In genomic region chr13:55523278-55523677, GRCm38 (mm10) we compare ENCODE assay signal across 11 mouse cellular contexts. TPM values are rescaled to one million over a fixed set of nuclear protein-coding genes. Genes with fewer than 3 reads are reported as not detected.
DNase-seq lines count a peak whose midpoint lies in the region; ATAC-seq and TF ChIP-seq lines count a peak whose summit lies in the region.
"Had no signal": no experiment of that assay in that cellular context is flagged by ENCODE, and none has a peak within 500 bp of the region (broad histone marks: within the 10 kb centered on the region; RNA-seq: fewer than 3 reads in every experiment).

No protein-coding gene starts in this region.

- H3K4me3 ChIP-seq in hindbrain, embryonic 11.5 days (ENCODE audit: low read depth, low read length) = no peak overlapping the region
- H3K4me3 ChIP-seq in hindbrain, embryonic 12.5 days = no peak overlapping the region
- peak overlapping the region; percentile 26; the same call in 1 of the 2 replicates for H3K4me3 ChIP-seq in liver, adult 2 months (ENCODE audit: insufficient read depth, low read depth, low read length)
- H3K4me3 ChIP-seq in forebrain, embryonic 13.5 days = no peak overlapping the region
- no peak overlapping the region for H3K4me3 ChIP-seq in forebrain, embryonic 11.5 days (ENCODE audit: low read depth, low read length)
- H3K4me3 ChIP-seq: limb, embryonic 13.5 days; neural tube, embryonic 13.5 days had no signal

- no peaks in the 10 kb centered on the region for H3K27me3 ChIP-seq in hindbrain, embryonic 11.5 days (ENCODE audit: control insufficient read depth, insufficient read depth, low read length)
- no peaks in the 10 kb centered on the region for H3K27me3 ChIP-seq in hindbrain, embryonic 12.5 days
- H3K27me3 ChIP-seq in liver, adult 2 months (ENCODE audit: control insufficient read depth, insufficient read depth, low read length) = no peaks in the 10 kb centered on the region
- no peaks in the 10 kb centered on the region for H3K27me3 ChIP-seq in forebrain, embryonic 13.5 days
- H3K27me3 ChIP-seq in forebrain, embryonic 11.5 days (ENCODE audit: control insufficient read depth, insufficient read depth, low read length) = no peaks in the 10 kb centered on the region
- H3K27me3 ChIP-seq: limb, embryonic 13.5 days; neural tube, embryonic 13.5 days had no signal

- TF ChIP-seq CTCF in liver, adult 2 months (IDR thresholded peaks at IDR 0.05; ENCODE audit: low read depth, low read length) = no peak

- no peak for TF ChIP-seq POLR2A in liver, adult 2 months (IDR thresholded peaks at IDR 0.05; ENCODE audit: extremely low read depth, insufficient read depth, low read length)

- H3K4me2 ChIP-seq in hindbrain, embryonic 11.5 days (replicated peaks; ENCODE audit: low read depth, low read length) = no peak overlapping the region
- no peak overlapping the region for H3K4me2 ChIP-seq in hindbrain, embryonic 12.5 days (replicated peaks)
- H3K4me2 ChIP-seq in forebrain, embryonic 13.5 days = no peak overlapping the region
- no peak overlapping the region for H3K4me2 ChIP-seq in forebrain, embryonic 11.5 days (ENCODE audit: low read depth, low read length, severe bottlenecking)
- H3K4me2 ChIP-seq: limb, embryonic 13.5 days; neural tube, embryonic 13.5 days had no signal

- H3K27ac ChIP-seq in hindbrain, embryonic 11.5 days (ENCODE audit: low read depth, low read length) = no peak overlapping the region; the same call in 1 of the 2 replicates
- no peak overlapping the region for H3K27ac ChIP-seq in hindbrain, embryonic 12.5 days
- peak overlapping the region; percentile 40; the same call in 1 of the 2 replicates for H3K27ac ChIP-seq in liver, adult 2 months (replicated peaks; ENCODE audit: insufficient read depth, low read depth, low read length)
- no peak overlapping the region for H3K27ac ChIP-seq in forebrain, embryonic 13.5 days
- no peak overlapping the region for H3K27ac ChIP-seq in forebrain, embryonic 11.5 days (ENCODE audit: low read depth, low read length)
- H3K27ac ChIP-seq: limb, embryonic 13.5 days; neural tube, embryonic 13.5 days had no signal

- H3K9ac ChIP-seq in hindbrain, embryonic 11.5 days (ENCODE audit: low read depth, low read length) = 0 out of 2 replicates have a peak overlapping the region, but pooled peaks have one; percentile 23
- no peak overlapping the region for H3K9ac ChIP-seq in hindbrain, embryonic 12.5 days
- no peak overlapping the region; the same call in 1 of the 2 replicates for H3K9ac ChIP-seq in liver, adult 2 months (ENCODE audit: low read depth, low read length)
- no peak overlapping the region for H3K9ac ChIP-seq in forebrain, embryonic 13.5 days
- no peak overlapping the region for H3K9ac ChIP-seq in forebrain, embryonic 11.5 days (ENCODE audit: low read length)
- H3K9ac ChIP-seq: limb, embryonic 13.5 days; neural tube, embryonic 13.5 days had no signal

- intact Hi-C loops in heart, postnatal 36 days (cut with DNase I) = no loop called here

- H3K9me3 ChIP-seq in hindbrain, embryonic 11.5 days (ENCODE audit: control insufficient read depth, low read length) = no peaks in the 10 kb centered on the region
- no peaks in the 10 kb centered on the region for H3K9me3 ChIP-seq in hindbrain, embryonic 12.5 days (replicated peaks)
- no peaks in the 10 kb centered on the region for H3K9me3 ChIP-seq in forebrain, embryonic 13.5 days (replicated peaks)
- H3K9me3 ChIP-seq in forebrain, embryonic 11.5 days (ENCODE audit: control insufficient read depth, low read length) = no peaks in the 10 kb centered on the region
- H3K9me3 ChIP-seq: limb, embryonic 13.5 days; neural tube, embryonic 13.5 days had no signal

- no peaks in the 10 kb centered on the region for H3K4me1 ChIP-seq in hindbrain, embryonic 11.5 days (replicated peaks; ENCODE audit: control insufficient read depth, insufficient read depth, low read length)
- H3K4me1 ChIP-seq in hindbrain, embryonic 12.5 days = 0 out of 2 replicates have a peak, but pooled peaks cover 4% of the 10 kb centered on the region
- H3K4me1 ChIP-seq in liver, adult 2 months (ENCODE audit: control insufficient read depth, insufficient read depth, low read length) = no peaks in the 10 kb centered on the region
- H3K4me1 ChIP-seq in forebrain, embryonic 13.5 days = no peaks in the 10 kb centered on the region
- no peaks in the 10 kb centered on the region for H3K4me1 ChIP-seq in forebrain, embryonic 11.5 days (replicated peaks; ENCODE audit: control insufficient read depth, insufficient read depth, low read length)
- H3K4me1 ChIP-seq: limb, embryonic 13.5 days; neural tube, embryonic 13.5 days had no signal

- WGBS in hindbrain, embryonic 11.5 days = 64% methylated on average over 17 of the region's 17 CpGs
- WGBS in hindbrain, embryonic 12.5 days = 66% methylated on average over 17 of the region's 17 CpGs
- WGBS in liver, adult 2 months = 57% methylated on average over 17 of the region's 17 CpGs
- 72% methylated on average over 17 of the region's 17 CpGs for WGBS in forebrain, embryonic 13.5 days
- WGBS in forebrain, embryonic 11.5 days = 62% methylated on average over 17 of the region's 17 CpGs

- no peak for ATAC-seq in hindbrain, embryonic 11.5 days (ENCODE audit: low FRiP score)
- ATAC-seq in hindbrain, embryonic 12.5 days (ENCODE audit: low FRiP score) = no peak
- ATAC-seq in forebrain, embryonic 13.5 days = no peak
- no peak for ATAC-seq in forebrain, embryonic 11.5 days (replicated peaks; ENCODE audit: low FRiP score)

- DNase-seq in hindbrain, embryonic 11.5 days (ENCODE audit: low spot score) = peak; percentile 14
- DNase-seq in embryo, embryonic 10.5 days (ENCODE audit: low spot score) = peak; percentile 36
- DNase-seq in heart, postnatal 36 days = peak; percentile 52 to 66
- peak; percentile 26 for DNase-seq in liver, adult 2 months (ENCODE audit: extremely low read depth, low read depth, low spot score)
- DNase-seq in adipocyte (ENCODE audit: low spot score) = no peak
- DNase-seq in forebrain, embryonic 11.5 days (ENCODE audit: low spot score) = no peak
- DNase-seq: thymus, postnatal 4 days had no signal

- H3K36me3 ChIP-seq in hindbrain, embryonic 11.5 days (ENCODE audit: control insufficient read depth, insufficient read depth, low read length) = no peaks in the 10 kb centered on the region
- 0 out of 2 replicates have a peak, but pooled peaks cover 4% of the 10 kb centered on the region for H3K36me3 ChIP-seq in hindbrain, embryonic 12.5 days
- no peaks in the 10 kb centered on the region for H3K36me3 ChIP-seq in liver, adult 2 months (ENCODE audit: control insufficient read depth, insufficient read depth, low read length)
- H3K36me3 ChIP-seq in forebrain, embryonic 13.5 days (ENCODE audit: poor library complexity, severe bottlenecking) = 0 out of 2 replicates have a peak, but pooled peaks cover 8% of the 10 kb centered on the region
- no peaks in the 10 kb centered on the region for H3K36me3 ChIP-seq in forebrain, embryonic 11.5 days (ENCODE audit: control insufficient read depth, insufficient read depth, low read length)
- H3K36me3 ChIP-seq: limb, embryonic 13.5 days had no signal

- H3K79me2 ChIP-seq in liver, adult 2 months (ENCODE audit: control insufficient read depth, insufficient read depth, low read length) = no peaks in the 10 kb centered on the region

RNA-seq across cellular contexts. Expression of gene Dok3, which starts 5.8 kb away (rescaled TPM):
- 2.2 and 2.8 TPM in 2 replicates for polyA plus RNA-seq in hindbrain, embryonic 11.5 days (2014; fragmentation: Nextera tagmentation; extraction: Ambion mirVana)
- polyA plus RNA-seq in hindbrain, embryonic 12.5 days (2016; fragmentation: Nextera tagmentation; extraction: Ambion mirVana) = 3.7 and 4.7 TPM in 2 replicates
- 1 to 10 TPM; 2.2 to 2.7 TPM for total RNA-seq in heart, postnatal 36 days (2021)
- total RNA-seq in liver, adult 2 months (2014; rRNA removed) = 0.46 and 0.94 TPM in 2 replicates
- 2.5 and 5.2 TPM in 2 replicates for polyA plus RNA-seq in liver, adult 2 months (2012; rRNA removed)
- polyA plus RNA-seq in forebrain, embryonic 13.5 days (2015; fragmentation: Nextera tagmentation; extraction: Ambion mirVana) = 2.1 and 3.7 TPM in 2 replicates
- polyA plus RNA-seq in forebrain, embryonic 11.5 days (2014; fragmentation: Nextera tagmentation; extraction: Ambion mirVana) = 3.3 and 3.9 TPM in 2 replicates

RNA-seq across cellular contexts. Expression of gene Pdlim7, which starts 9.8 kb away (rescaled TPM):
- polyA plus RNA-seq in hindbrain, embryonic 11.5 days (2014; fragmentation: Nextera tagmentation; extraction: Ambion mirVana) = 135 and 152 TPM in 2 replicates
- polyA plus RNA-seq in hindbrain, embryonic 12.5 days (2016; fragmentation: Nextera tagmentation; extraction: Ambion mirVana) = 154 and 158 TPM in 2 replicates
- 10 to 100 TPM; 49.3 to 49.9 TPM for total RNA-seq in heart, postnatal 36 days (2021)
- total RNA-seq in liver, adult 2 months (2014; rRNA removed) = 3.6 and 6.4 TPM in 2 replicates
- polyA plus RNA-seq in liver, adult 2 months (2012; rRNA removed) = 6.7 and 10.2 TPM in 2 replicates
- polyA plus RNA-seq in forebrain, embryonic 13.5 days (2015; fragmentation: Nextera tagmentation; extraction: Ambion mirVana) = 152 and 157 TPM in 2 replicates
- 165 and 185 TPM in 2 replicates for polyA plus RNA-seq in forebrain, embryonic 11.5 days (2014; fragmentation: Nextera tagmentation; extraction: Ambion mirVana)

RNA-seq across cellular contexts. Expression of gene Ddx41, which starts 13.2 kb away (rescaled TPM):
- polyA plus RNA-seq in hindbrain, embryonic 11.5 days (2014; fragmentation: Nextera tagmentation; extraction: Ambion mirVana) = 67.6 and 75.0 TPM in 2 replicates
- 64.0 and 64.6 TPM in 2 replicates for polyA plus RNA-seq in hindbrain, embryonic 12.5 days (2016; fragmentation: Nextera tagmentation; extraction: Ambion mirVana)
- total RNA-seq in heart, postnatal 36 days (2021) = 10 to 100 TPM; 14.4 to 14.7 TPM
- 30.1 and 35.4 TPM in 2 replicates for total RNA-seq in liver, adult 2 months (2014; rRNA removed)
- polyA plus RNA-seq in liver, adult 2 months (2012; rRNA removed) = 38.8 and 39.9 TPM in 2 replicates
- polyA plus RNA-seq in forebrain, embryonic 13.5 days (2015; fragmentation: Nextera tagmentation; extraction: Ambion mirVana) = 67.3 and 72.1 TPM in 2 replicates
- polyA plus RNA-seq in forebrain, embryonic 11.5 days (2014; fragmentation: Nextera tagmentation; extraction: Ambion mirVana) = 79.3 and 79.5 TPM in 2 replicates

RNA-seq across cellular contexts. Expression of gene Dbn1, which starts 35.4 kb away (rescaled TPM):
- polyA plus RNA-seq in hindbrain, embryonic 11.5 days (2014; fragmentation: Nextera tagmentation; extraction: Ambion mirVana) = 277 and 314 TPM in 2 replicates
- 585 and 628 TPM in 2 replicates for polyA plus RNA-seq in hindbrain, embryonic 12.5 days (2016; fragmentation: Nextera tagmentation; extraction: Ambion mirVana)
- total RNA-seq in heart, postnatal 36 days (2021) = 1 to 10 TPM; 9.4 to 9.6 TPM
- total RNA-seq in liver, adult 2 months (2014; rRNA removed) = 0.65 and 0.81 TPM in 2 replicates
- polyA plus RNA-seq in liver, adult 2 months (2012; rRNA removed) = 2.1 and 2.3 TPM in 2 replicates
- polyA plus RNA-seq in forebrain, embryonic 13.5 days (2015; fragmentation: Nextera tagmentation; extraction: Ambion mirVana) = 639 and 641 TPM in 2 replicates
- polyA plus RNA-seq in forebrain, embryonic 11.5 days (2014; fragmentation: Nextera tagmentation; extraction: Ambion mirVana) = 411 and 418 TPM in 2 replicates

RNA-seq across cellular contexts. Expression of gene Fam193b, which starts 47.6 kb away (rescaled TPM):
- 44.5 and 45.9 TPM in 2 replicates for polyA plus RNA-seq in hindbrain, embryonic 11.5 days (2014; fragmentation: Nextera tagmentation; extraction: Ambion mirVana)
- 67.4 and 71.9 TPM in 2 replicates for polyA plus RNA-seq in hindbrain, embryonic 12.5 days (2016; fragmentation: Nextera tagmentation; extraction: Ambion mirVana)
- 10 to 100 TPM; 13.7 to 18.1 TPM for total RNA-seq in heart, postnatal 36 days (2021)
- total RNA-seq in liver, adult 2 months (2014; rRNA removed) = 11.1 and 11.7 TPM in 2 replicates
- 39.9 and 67.8 TPM in 2 replicates for polyA plus RNA-seq in liver, adult 2 months (2012; rRNA removed)
- 58.1 and 58.7 TPM in 2 replicates for polyA plus RNA-seq in forebrain, embryonic 13.5 days (2015; fragmentation: Nextera tagmentation; extraction: Ambion mirVana)
- 55.8 and 58.0 TPM in 2 replicates for polyA plus RNA-seq in forebrain, embryonic 11.5 days (2014; fragmentation: Nextera tagmentation; extraction: Ambion mirVana)

Comparison
In these comparisons a context has a peak if more than half of its experiments do, and no peak if none do; other contexts are left out.
1. DNase-seq: peak in hindbrain, embryonic 11.5 days (single experiment), embryo, embryonic 10.5 days (single experiment), heart, postnatal 36 days (2 of 2) and liver, adult 2 months (single experiment); none in adipocyte (single experiment) and forebrain, embryonic 11.5 days (single experiment).
2. RNA of gene Pdlim7, which starts 9.8 kb away (polyA plus RNA-seq): 165 to 185 TPM in forebrain, embryonic 11.5 days, 154 to 158 TPM in hindbrain, embryonic 12.5 days, 152 to 157 TPM in forebrain, embryonic 13.5 days and 135 to 152 TPM in hindbrain, embryonic 11.5 days; 6.7 to 10.2 TPM in liver, adult 2 months; every median in the first group is over 10 times any median in the second.